Comparison of ENCODE assay signal across 8 mouse cellular contexts in genomic region chr14:122953331-122953730, GRCm38 (mm10). TPM values are rescaled to one million over a fixed set of nuclear protein-coding genes. Genes with fewer than 3 reads are reported as not detected.
DNase-seq lines count a peak whose midpoint lies in the region; ATAC-seq and TF ChIP-seq lines count a peak whose summit lies in the region.

No protein-coding gene starts in this region.

- H3K4me1 ChIP-seq in lung, embryonic 14.5 days (ENCODE audit: insufficient read depth): no peaks in the 10 kb centered on the region

- WGBS in lung, embryonic 14.5 days: 14% methylated on average over 1 of the region's 1 CpGs

- TF ChIP-seq CTCF in lung, embryonic 14.5 days (IDR thresholded peaks at IDR 0.05; ENCODE audit: low read depth): peak; percentile 78

- ATAC-seq in lung, embryonic 14.5 days (ENCODE audit: insufficient read depth): peak; percentile 85

- H3K9me3 ChIP-seq in lung, embryonic 14.5 days (ENCODE audit: low read depth, low read length): no peaks in the 10 kb centered on the region

- H3K9ac ChIP-seq in lung, embryonic 14.5 days: no peak overlapping the region

- H3K27ac ChIP-seq in lung, embryonic 14.5 days (ENCODE audit: low read depth): no peak overlapping the region

- H3K27me3 ChIP-seq in lung, embryonic 14.5 days (ENCODE audit: insufficient read depth, low read length): no peaks in the 10 kb centered on the region

- H3K4me2 ChIP-seq in lung, embryonic 14.5 days: no peak overlapping the region

- no peak overlapping the region for H3K4me3 ChIP-seq in lung, embryonic 14.5 days (ENCODE audit: low read depth, low read length)

- 0 out of 2 replicates have a peak, but pooled peaks cover 4% of the 10 kb centered on the region for H3K36me3 ChIP-seq in lung, embryonic 14.5 days (ENCODE audit: insufficient read depth)

- peak; percentile 61 for DNase-seq in CD4-positive helper T cell, adult 2 months (ENCODE audit: low read depth, low spot score)
- peak; percentile 57 for DNase-seq in ZHBTc4 (ENCODE audit: low read depth, low spot score)
- peak; percentile 41 for DNase-seq in embryo, embryonic 11.5 days (ENCODE audit: low read depth, low spot score)
- DNase-seq in heart, postnatal 14 days: peak; percentile 45 to 51
- peak; percentile 75 to 79 for DNase-seq in kidney, postnatal 4 days
- peak; percentile 82 for DNase-seq in lung, embryonic 14.5 days
- peak; percentile 29 for DNase-seq in ovary, postnatal 14 days (ENCODE audit: low spot score)
- peak; percentile 52 for DNase-seq in urinary bladder, postnatal 14 days (ENCODE audit: low spot score)

- intact Hi-C loops in heart, postnatal 14 days (cut with DNase I): loop anchor here (1.0 to 10.0 kb wide), 3 partner anchors 287 to 401 kb away; no protein-coding TSS in a partner anchor

RNA-seq across cellular contexts. Expression of gene Tmtc4, which starts 30.5 kb away (rescaled TPM):
- 10 to 100 TPM; 11.1 to 12.0 TPM for total RNA-seq in heart, postnatal 14 days (2021)
- 18.6 and 20.7 TPM in 2 replicates for polyA plus RNA-seq in lung, embryonic 14.5 days (2014; fragmentation: Nextera tagmentation; extraction: Ambion mirVana)

RNA-seq across cellular contexts. Expression of gene Ggact, which starts 39.8 kb away (rescaled TPM):
- total RNA-seq in heart, postnatal 14 days (2021): 10 to 100 TPM; 22.5 to 25.0 TPM
- polyA plus RNA-seq in lung, embryonic 14.5 days (2014; fragmentation: Nextera tagmentation; extraction: Ambion mirVana): 15.5 and 16.1 TPM in 2 replicates

Comparison
In these comparisons a context has a peak if more than half of its experiments do, and no peak if none do; other contexts are left out.
1. DNase-seq: peak in every context shown above with its lines; median percentile 82 in lung, embryonic 14.5 days; 77 in kidney, postnatal 4 days; 61 in CD4-positive helper T cell, adult 2 months; 57 in ZHBTc4; 52 in urinary bladder, postnatal 14 days; 48 in heart, postnatal 14 days; 41 in embryo, embryonic 11.5 days; 29 in ovary, postnatal 14 days.